In genomic region chr11:59524150-59524549, GRCm38 (mm10) we compare ENCODE assay signal across 29 mouse cellular contexts. TPM values are rescaled to one million over a fixed set of nuclear protein-coding genes. Genes with fewer than 3 reads are reported as not detected.
DNase-seq lines count a peak whose midpoint lies in the region; ATAC-seq and TF ChIP-seq lines count a peak whose summit lies in the region.
"Had no signal": no experiment of that assay in that cellular context is flagged by ENCODE, and none has a peak within 500 bp of the region (broad histone marks: within the 10 kb centered on the region; RNA-seq: fewer than 3 reads in every experiment).

No protein-coding gene starts in this region.

- CTCF ChIA-PET in Patski (lab: Charles Lee): interaction anchor here (1.0 to 2.6 kb wide), 5 partner anchors 8 to 200 kb away, joined by 3 to 15 read pairs (median 5); no protein-coding TSS in a partner anchor

- DNase-seq in heart, adult 2 months: no peak
- no peak for DNase-seq in left cerebral cortex, adult 2 months (ENCODE audit: extremely low spot score in 1 of 2, low spot score in 2 of 2)
- DNase-seq in left cerebral cortex, postnatal 14 days (ENCODE audit: low spot score in 2 of 2): no peak
- peak; percentile 42 to 47 for DNase-seq in B cell, adult 2 months
- DNase-seq in Patski (ENCODE audit: low read depth, low spot score): no peak
- DNase-seq in yolk sac, embryonic 10.5 days (ENCODE audit: low spot score): no peak
- DNase-seq in cerebellum, postnatal 10 days: no peak
- DNase-seq: adrenal gland, postnatal 36 days; cerebellum, adult 18-20 months; cerebellum, postnatal 36 days; forebrain, postnatal 0 days; heart, postnatal 4 days; kidney, adult 2 months; lung, adult 18-20 months; right cerebral cortex, adult 18-20 months; thymus, adult 18-20 months had no signal

- no peaks in the 10 kb centered on the region for H3K27me3 ChIP-seq in heart, adult 2 months (ENCODE audit: control insufficient read depth, insufficient read depth, low read length)
- no peaks in the 10 kb centered on the region for H3K27me3 ChIP-seq in heart, embryonic 11.5 days (ENCODE audit: control insufficient read depth, insufficient read depth, low read length)
- H3K27me3 ChIP-seq in Patski: no peaks in the 10 kb centered on the region
- H3K27me3 ChIP-seq: embryonic facial prominence, embryonic 15.5 days; hindbrain, embryonic 15.5 days; neural tube, embryonic 13.5 days had no signal

- 97% methylated on average over 2 of the region's 2 CpGs for WGBS in heart, adult 2 months
- WGBS in heart, embryonic 11.5 days (ENCODE audit: insufficient replicate concordance): 91% methylated on average over 2 of the region's 2 CpGs

- POLR2A ChIA-PET in Patski (lab: Charles Lee): no interaction called here

- ATAC-seq in heart, embryonic 11.5 days (replicated peaks; ENCODE audit: insufficient number of reproducible peaks, low FRiP score, low TSS enrichment): no peak
- ATAC-seq in Patski: no peak
- ATAC-seq: forebrain, postnatal 0 days had no signal

- in situ Hi-C loops in Patski (cut with MboI; ENCODE audit: low pct_unique_long_range_greater_than_20kb): loop anchor here (10.0 kb wide), 1 partner anchor 251 kb away; no protein-coding TSS in a partner anchor

- H3K4me1 ChIP-seq in heart, adult 2 months (ENCODE audit: control insufficient read depth, insufficient read depth, low read length): no peaks in the 10 kb centered on the region; the same call in 1 of the 2 replicates
- peaks cover 5% of the 10 kb centered on the region; the same call in 1 of the 2 replicates for H3K4me1 ChIP-seq in heart, embryonic 11.5 days (ENCODE audit: control insufficient read depth, insufficient read depth, low read length)
- H3K4me1 ChIP-seq: embryonic facial prominence, embryonic 15.5 days; hindbrain, embryonic 15.5 days had no signal

- no peak overlapping the region for H3K4me3 ChIP-seq in heart, adult 2 months
- no peak overlapping the region for H3K4me3 ChIP-seq in heart, embryonic 11.5 days (ENCODE audit: low read depth, low read length)
- no peak overlapping the region for H3K4me3 ChIP-seq in left cerebral cortex, adult 2 months
- H3K4me3 ChIP-seq: embryonic facial prominence, embryonic 15.5 days; hindbrain, embryonic 15.5 days; midbrain, embryonic 10.5 days; neural tube, embryonic 13.5 days had no signal

- TF ChIP-seq EP300 in heart, adult 2 months (IDR thresholded peaks at IDR 0.05; ENCODE audit: insufficient read depth, low read depth, low read length): no peak

- H3K36me3 ChIP-seq in heart, adult 2 months (ENCODE audit: control insufficient read depth, insufficient read depth, low read length): no peaks in the 10 kb centered on the region
- H3K36me3 ChIP-seq in heart, embryonic 11.5 days (ENCODE audit: control insufficient read depth, insufficient read depth, low read length): no peaks in the 10 kb centered on the region
- H3K36me3 ChIP-seq: embryonic facial prominence, embryonic 15.5 days; hindbrain, embryonic 15.5 days; midbrain, embryonic 10.5 days; neural tube, embryonic 13.5 days had no signal

- no peak overlapping the region for H3K4me2 ChIP-seq in heart, embryonic 11.5 days
- H3K4me2 ChIP-seq: embryonic facial prominence, embryonic 15.5 days; hindbrain, embryonic 15.5 days; neural tube, embryonic 13.5 days had no signal

- no peak overlapping the region for H3K9ac ChIP-seq in heart, adult 2 months (ENCODE audit: low read depth, low read length)
- H3K9ac ChIP-seq in heart, embryonic 11.5 days (ENCODE audit: low read depth, low read length): no peak overlapping the region
- H3K9ac ChIP-seq: embryonic facial prominence, embryonic 15.5 days; forebrain, postnatal 0 days; hindbrain, embryonic 15.5 days; neural tube, embryonic 13.5 days had no signal

- H3K9me3 ChIP-seq in heart, embryonic 11.5 days (replicated peaks; ENCODE audit: control insufficient read depth, low read length): no peaks in the 10 kb centered on the region
- H3K9me3 ChIP-seq: embryonic facial prominence, embryonic 15.5 days; hindbrain, embryonic 15.5 days; neural tube, embryonic 13.5 days had no signal

- no peak for TF ChIP-seq POLR2A in heart, adult 2 months (IDR thresholded peaks at IDR 0.05; ENCODE audit: insufficient read depth, low read depth, low read length)

- H3K27ac ChIP-seq in heart, adult 2 months: no peak overlapping the region
- no peak overlapping the region for H3K27ac ChIP-seq in heart, embryonic 11.5 days (ENCODE audit: low read depth, low read length)
- no peak overlapping the region for H3K27ac ChIP-seq in left cerebral cortex, adult 2 months
- H3K27ac ChIP-seq: embryonic facial prominence, embryonic 15.5 days; hindbrain, embryonic 15.5 days; macrophage; midbrain, embryonic 10.5 days; neural tube, embryonic 13.5 days had no signal

- intact Hi-C loops in heart, adult 2 months (cut with DNase I): loop anchor here (2.0 to 10.0 kb wide), 2 partner anchors 45 to 231 kb away; no protein-coding TSS in a partner anchor
- intact Hi-C loops in left cerebral cortex, adult 2 months (cut with DNase I): loop anchor here (10.0 kb wide), 1 partner anchor 231 kb away; no protein-coding TSS in a partner anchor
- intact Hi-C loops in left cerebral cortex, postnatal 14 days (cut with DNase I): loop anchor here (10.0 kb wide), 1 partner anchor 221 kb away; no protein-coding TSS in a partner anchor

- no peaks in the 10 kb centered on the region for H3K79me2 ChIP-seq in heart, adult 2 months (replicated peaks; ENCODE audit: control insufficient read depth, insufficient read depth, low read length)

- 0 out of 2 replicates have a peak, but pooled peaks have one; percentile 5 for TF ChIP-seq CTCF in heart, adult 2 months (IDR thresholded peaks at IDR 0.05)
- TF ChIP-seq CTCF in left cerebral cortex, adult 2 months (IDR thresholded peaks at IDR 0.05): peak; percentile 9
- TF ChIP-seq CTCF in Patski (IDR thresholded peaks at IDR 0.05): peak; percentile 42

RNA-seq across cellular contexts. Expression of gene Zkscan17, which starts 2.4 kb away (rescaled TPM):
- total RNA-seq in heart, adult 2 months (2021): 10 to 100 TPM; 11.7 to 14.8 TPM
- 7.8 and 10.0 TPM in 2 replicates for polyA plus RNA-seq in heart, adult 2 months (2012; rRNA removed)
- 12.8 and 15.0 TPM in 2 replicates for polyA plus RNA-seq in heart, embryonic 11.5 days (2014; fragmentation: Nextera tagmentation; extraction: Ambion mirVana)
- 10 to 100 TPM in 1 of 2 experiments, 1 to 10 TPM in 1; 8.2 to 11.7 TPM for total RNA-seq in left cerebral cortex, adult 2 months (2021)
- 10 to 100 TPM; 12.5 to 14.0 TPM for total RNA-seq in left cerebral cortex, postnatal 14 days (2021)
- polyA plus RNA-seq in Patski (2021): 32.4 TPM

RNA-seq across cellular contexts. Expression of gene Nlrp3, which starts 17.2 kb away (rescaled TPM):
- total RNA-seq in heart, adult 2 months (2021): under 1 TPM; 0.45 to 0.55 TPM
- 0.33 and 0.38 TPM in 2 replicates for polyA plus RNA-seq in heart, adult 2 months (2012; rRNA removed)
- polyA plus RNA-seq in heart, embryonic 11.5 days (2014; fragmentation: Nextera tagmentation; extraction: Ambion mirVana): 0.16 TPM in 1 of 2 replicates, not detected in the other
- total RNA-seq in left cerebral cortex, adult 2 months (2021): under 1 TPM; 0.72 to 0.88 TPM
- total RNA-seq in left cerebral cortex, postnatal 14 days (2021): 1 to 10 TPM in 1 of 2 experiments, under 1 TPM in 1; 0.80 to 1.1 TPM
- polyA plus RNA-seq in Patski (2021): 0.03 TPM

RNA-seq across cellular contexts. Expression of gene Zfp867, which starts 51.9 kb away (rescaled TPM):
- 1 to 10 TPM; 3.0 to 4.7 TPM for total RNA-seq in heart, adult 2 months (2021)
- 1.00 and 2.1 TPM in 2 replicates for polyA plus RNA-seq in heart, adult 2 months (2012; rRNA removed)
- 5.8 and 6.2 TPM in 2 replicates for polyA plus RNA-seq in heart, embryonic 11.5 days (2014; fragmentation: Nextera tagmentation; extraction: Ambion mirVana)
- 1 to 10 TPM; 3.3 to 4.8 TPM for total RNA-seq in left cerebral cortex, adult 2 months (2021)
- total RNA-seq in left cerebral cortex, postnatal 14 days (2021): 1 to 10 TPM; 3.7 to 3.9 TPM
- 8.0 TPM for polyA plus RNA-seq in Patski (2021)

RNA-seq across cellular contexts. Expression of gene Olfr222, which starts 51.9 kb away (rescaled TPM):
- not detected for total RNA-seq in heart, adult 2 months (2021)
- polyA plus RNA-seq in heart, adult 2 months (2012; rRNA removed): not detected in 2 replicates
- not detected in 2 replicates for polyA plus RNA-seq in heart, embryonic 11.5 days (2014; fragmentation: Nextera tagmentation; extraction: Ambion mirVana)
- not detected for total RNA-seq in left cerebral cortex, adult 2 months (2021)
- total RNA-seq in left cerebral cortex, postnatal 14 days (2021): not detected
- not detected for polyA plus RNA-seq in Patski (2021)
- total RNA-seq: adrenal gland, postnatal 36 days; forebrain, postnatal 0 days; granulocyte monocyte progenitor cell, adult 5-6 weeks; heart, postnatal 4 days; layer of hippocampus, postnatal 10 days; left cerebral cortex, postnatal 25 days had no signal
- polyA plus RNA-seq: forebrain, postnatal 0 days; heart, embryonic 14.5 days; hindbrain, embryonic 15.5 days; kidney, adult 2 months; limb, embryonic 14.5 days; macrophage; midbrain, embryonic 10.5 days; neural tube, embryonic 13.5 days; small intestine, adult 2 months; stomach, embryonic 14.5 days had no signal

Comparison
In these comparisons a context has a peak if more than half of its experiments do, and no peak if none do; other contexts are left out.
1. DNase-seq: peak in B cell, adult 2 months (2 of 2); none in heart, adult 2 months (0 of 2), left cerebral cortex, adult 2 months (0 of 2), left cerebral cortex, postnatal 14 days (0 of 2), Patski (single experiment), yolk sac, embryonic 10.5 days (single experiment) and cerebellum, postnatal 10 days (0 of 2).
2. Peak in every context shown above with its lines, with median percentiles within 50 percentile points of each other: CTCF ChIP-seq.